Mouse (Mus musculus) cerebellum, postnatal 10 days (tissue): ENCODE results near the gene Tagln.
A peak's percentile ranks its signal among the peaks of the same experiment; 100 is the strongest.

Source experiments
- DNase-seq, 2 experiments: peaks; one replicate each; pipeline ENCODE4 v3.0.0; 2021; ENCODE audit warnings: mixed read lengths in 2 of 2

Tagln gene

GRCm38 (mm10) chr9:45935628-45936210, at the start of gene Tagln:
Tagln (minus strand) TSS chr9:45936058.
- peak in 1 of 2 experiments; percentile 35 for DNase-seq

- DNase-seq, result peak; percentile 87 to 90
Measured at GRCm38 (mm10) chr9:45985229-45985567, 49.3 kb upstream of the Tagln start.

- peak; percentile 97 to 98 for DNase-seq
Measured at GRCm38 (mm10) chr9:45984409-45985228, 48.8 kb upstream of the Tagln start.

- DNase-seq, result peak; percentile 65 to 70
Measured at GRCm38 (mm10) chr9:45983676-45984408, 48.0 kb upstream of the Tagln start.

- no peak for DNase-seq
Measured at GRCm38 (mm10) chr9:45981331-45981730, 45.5 kb upstream of the Tagln start.

- DNase-seq, result no peak
Measured at GRCm38 (mm10) chr9:45980611-45981010, 44.8 kb upstream of the Tagln start.

- DNase-seq, result no peak
Measured at GRCm38 (mm10) chr9:45979778-45980177, 43.9 kb upstream of the Tagln start.

GRCm38 (mm10) chr9:45976884-45977283, 41.0 kb upstream of the Tagln start:
- peak in 1 of 2 experiments; percentile 22 for DNase-seq

GRCm38 (mm10) chr9:45963577-45963976, 27.7 kb upstream of the Tagln start:
- DNase-seq, result no peak

- DNase-seq, result no peak
Measured at GRCm38 (mm10) chr9:45961855-45962254, 26.0 kb upstream of the Tagln start.

- no peak for DNase-seq
Measured at GRCm38 (mm10) chr9:45959661-45960060, 23.8 kb upstream of the Tagln start.

- no peak for DNase-seq
Measured at GRCm38 (mm10) chr9:45958851-45959250, 23.0 kb upstream of the Tagln start.

GRCm38 (mm10) chr9:45958023-45958670, 22.3 kb upstream of the Tagln start:
- DNase-seq, result no peak

GRCm38 (mm10) chr9:45955107-45955963, 19.5 kb upstream of the Tagln start, which contains the start of gene Sidt2:
Sidt2 (minus strand) TSS chr9:45955258.
- DNase-seq, result peak; percentile 92 to 94

GRCm38 (mm10) chr9:45954294-45955106, 18.6 kb upstream of the Tagln start:
- DNase-seq, result peak; percentile 62 to 71

GRCm38 (mm10) chr9:45953511-45954293, 17.8 kb upstream of the Tagln start:
- no peak for DNase-seq

GRCm38 (mm10) chr9:45952890-45953289, 17.0 kb upstream of the Tagln start:
- DNase-seq, result no peak

- DNase-seq, result no peak
Measured at GRCm38 (mm10) chr9:45952057-45952456, 16.2 kb upstream of the Tagln start.

- no peak for DNase-seq
Measured at GRCm38 (mm10) chr9:45946872-45947183, 11.0 kb upstream of the Tagln start.

- no peak for DNase-seq
Measured at GRCm38 (mm10) chr9:45946182-45946871, 10.5 kb upstream of the Tagln start.
